Mouse (Mus musculus) hindbrain, postnatal 0 days (tissue): ENCODE results near the gene Il5ra. TPM values are rescaled to one million over a fixed set of nuclear protein-coding genes. Genes with fewer than 3 reads are reported as not detected.

ENCODE experiments used
- ATAC-seq: fragments of 200-750 bp; cut with Nextera tagmentation; 2 replicates; pipeline ENCODE4 v1.8.0; 2017; ENCODE audit warnings: mild to moderate bottlenecking, moderate TSS enrichment, moderate library complexity
- DNase-seq: peaks from one replicate; pipeline ENCODE4 v3.0.0-alpha.2; 2015; ENCODE audit warnings: low spot score
- H3K27ac ChIP-seq: fragments of 300-500 bp; sonication (generic); 2 replicates; pipeline ENCODE4 v1.5.1; 2014; ENCODE audit warnings: mild to moderate bottlenecking
- H3K27me3 ChIP-seq: fragments of 300-500 bp; sonication (generic); 2 replicates; pipeline ENCODE4 v1.6.1; 2014; ENCODE audit warnings: low read length, mixed read lengths; ENCODE audit not compliant: insufficient read depth
- H3K36me3 ChIP-seq: fragments of 300-500 bp; sonication (generic); 2 replicates; pipeline ENCODE4 v1.6.1; 2014; ENCODE audit warnings: low read length, mixed read lengths; ENCODE audit not compliant: insufficient read depth
- H3K4me1 ChIP-seq: fragments of 300-500 bp; sonication (generic); 2 replicates; pipeline ENCODE4 v1.6.1; 2014; ENCODE audit warnings: antibody characterized with exemption, low read length, mixed read lengths; ENCODE audit not compliant: insufficient read depth
- H3K4me2 ChIP-seq: fragments of 300-500 bp; sonication (generic); 2 replicates; pipeline ENCODE4 v1.6.1; 2014; ENCODE audit warnings: low read depth, mild to moderate bottlenecking, low read length, moderate library complexity, mixed read lengths
- H3K4me3 ChIP-seq: fragments of 300-500 bp; sonication (generic); 2 replicates; pipeline ENCODE4 v1.5.1; 2014; ENCODE audit warnings: low read length
- H3K9ac ChIP-seq: fragments of 300-500 bp; sonication (generic); replicated peaks from 2 replicates; pipeline ENCODE4 v1.6.1; 2014; ENCODE audit warnings: mild to moderate bottlenecking, low read length, moderate library complexity, mixed read lengths
- H3K9me3 ChIP-seq: fragments of 300-500 bp; sonication (generic); 2 replicates; pipeline ENCODE4 v1.6.1; 2016; ENCODE audit warnings: low read length, mixed read lengths
- CTCF ChIP-seq: IDR thresholded peaks from 2 replicates; pipeline ENCODE4 v1.5.1; 2016; ENCODE audit warnings: antibody characterized with exemption, control low read depth, low read depth
- WGBS: fragments of 180-500 bp; shearing (Covaris S2); extraction: QIAGEN DNeasy Blood & Tissue Kit; methylation state at CpG from one replicate; pipeline ENCODE4 v1.1.7; 2014; 5-methylcytosine and 5-hydroxymethylcytosine counted together
- polyA plus RNA-seq: library from polyadenylated mRNA; unstranded; fragments of >200 nt; fragmentation: Nextera tagmentation; extraction: Ambion mirVana; gene quantifications from 2 replicates; pipeline ENCODE4 v1.2.1, GENCODE M21; 2015
- total RNA-seq: library from RNA; depleted of rRNA; stranded (reverse); fragments of >200 nt; gene quantifications from 2 replicates; pipeline ENCODE4 v1.2.3, GENCODE M21; 2014

The Il5ra gene
- total and polyA plus RNA-seq, 2 experiments from 2014 or later: not detected

- Histone ChIP-seq H3K4me2 (no peak overlapping the region), H3K9me3 (no peaks in the 10 kb centered on the region), H3K27ac (no peak overlapping the region), H3K9ac (no peak overlapping the region), H3K4me3 (no peak overlapping the region), H3K36me3 (no peaks in the 10 kb centered on the region), H3K4me1 (no peaks in the 10 kb centered on the region), H3K27me3 (no peaks in the 10 kb centered on the region)
- DNase-seq: no peak
- WGBS: 77% methylated on average over 3 of the region's 3 CpGs
- no peak for TF ChIP-seq CTCF
- ATAC-seq: no peak
Observed at GRCm38 (mm10) chr6:106760473-106761218, 11.8 kb upstream of the Il5ra start.

- no peak for TF ChIP-seq CTCF
- H3K27me3 ChIP-seq: no peaks in the 10 kb centered on the region
- no peak overlapping the region for H3K9ac ChIP-seq
- 85% methylated on average over 3 of the region's 3 CpGs for WGBS
- no peak overlapping the region for H3K27ac ChIP-seq
- H3K4me3 ChIP-seq: no peak overlapping the region
- H3K9me3 ChIP-seq: no peaks in the 10 kb centered on the region
- DNase-seq (no peak), ATAC-seq (no peak)
- no peak overlapping the region for H3K4me2 ChIP-seq
- H3K36me3 ChIP-seq: no peaks in the 10 kb centered on the region
- no peaks in the 10 kb centered on the region for H3K4me1 ChIP-seq
Observed at GRCm38 (mm10) chr6:106758299-106758698, 9.5 kb upstream of the Il5ra start.

- ATAC-seq: no peak
- no peaks in the 10 kb centered on the region for H3K4me1 ChIP-seq
Observed at GRCm38 (mm10) chr6:106750291-106750690, 1.5 kb upstream of the Il5ra start.

GRCm38 (mm10) chr6:106747804-106748203 lies 1.0 kb downstream of the Il5ra start:
- Histone ChIP-seq H3K9me3 (no peaks in the 10 kb centered on the region), H3K4me2 (no peak overlapping the region), H3K4me3 (no peak overlapping the region), H3K9ac (no peak overlapping the region), H3K36me3 (no peaks in the 10 kb centered on the region), H3K27me3 (no peaks in the 10 kb centered on the region), H3K27ac (no peak overlapping the region), H3K4me1 (no peaks in the 10 kb centered on the region)
- TF ChIP-seq CTCF: no peak
- DNase-seq (no peak), ATAC-seq (no peak)
- 75% methylated on average over 3 of the region's 3 CpGs for WGBS

More at GRCm38 (mm10) chr6:106750291-106750690, 1.5 kb upstream of the Il5ra start:
- peak; percentile 10 for DNase-seq
- Histone ChIP-seq H3K9me3 (no peaks in the 10 kb centered on the region), H3K4me2 (no peak overlapping the region), H3K27ac (no peak overlapping the region), H3K27me3 (no peaks in the 10 kb centered on the region), H3K36me3 (no peaks in the 10 kb centered on the region), H3K9ac (no peak overlapping the region), H3K4me3 (no peak overlapping the region)
- TF ChIP-seq CTCF: no peak
- WGBS: 52% methylated on average over 7 of the region's 7 CpGs

- no peaks in the 10 kb centered on the region for H3K9me3 ChIP-seq
- no peak for TF ChIP-seq CTCF
- 94% methylated on average over 5 of the region's 5 CpGs for WGBS
Observed at GRCm38 (mm10) chr6:106747251-106747650, 1.6 kb downstream of the Il5ra start.

GRCm38 (mm10) chr6:106745673-106746394 lies 3.0 kb downstream of the Il5ra start:
- 85% methylated on average over 7 of the region's 7 CpGs for WGBS
- no peak for TF ChIP-seq CTCF
- Histone ChIP-seq H3K4me1 (no peaks in the 10 kb centered on the region), H3K27me3 (no peaks in the 10 kb centered on the region), H3K9ac (no peak overlapping the region), H3K4me3 (no peak overlapping the region), H3K36me3 (no peaks in the 10 kb centered on the region), H3K4me2 (no peak overlapping the region), H3K27ac (no peak overlapping the region), H3K9me3 (no peaks in the 10 kb centered on the region)
- DNase-seq (no peak), ATAC-seq (no peak)

More at GRCm38 (mm10) chr6:106747251-106747650, 1.6 kb downstream of the Il5ra start:
- ATAC-seq: no peak
- no peak overlapping the region for H3K4me2 ChIP-seq
- H3K27ac ChIP-seq: no peak overlapping the region
- H3K9ac ChIP-seq: no peak overlapping the region
- H3K4me1 ChIP-seq: no peaks in the 10 kb centered on the region
- no peaks in the 10 kb centered on the region for H3K27me3 ChIP-seq
- no peak overlapping the region for H3K4me3 ChIP-seq
- DNase-seq: no peak
- no peaks in the 10 kb centered on the region for H3K36me3 ChIP-seq
